Mouse (Mus musculus): ENCODE results near the gene Pex12. TPM values are rescaled to one million over a fixed set of nuclear protein-coding genes. Genes with fewer than 3 reads are reported as not detected.

Pex12 gene
- polyA plus RNA-seq, 1 experiment, result 11.8 TPM

DNA sequence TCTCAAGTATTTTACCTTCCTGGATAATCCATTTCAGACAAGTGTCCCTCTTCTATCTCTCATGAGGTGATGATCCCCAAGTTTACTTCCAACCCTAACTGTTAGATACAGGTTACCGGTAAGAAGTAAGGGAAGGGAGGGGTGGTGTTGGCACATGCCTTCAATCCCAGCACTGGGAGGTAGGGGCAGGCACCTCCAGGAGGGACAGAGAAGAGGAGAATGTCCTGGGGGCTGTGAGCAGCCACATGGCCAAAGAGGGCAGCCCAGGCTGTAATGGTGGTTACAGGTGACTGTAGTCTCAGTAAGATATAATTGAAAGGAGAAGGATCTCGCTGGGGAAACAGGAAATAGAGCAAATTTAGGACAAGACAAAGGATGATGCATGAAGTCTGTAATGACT is 20.3 kb downstream of the Pex12 start:
- no peak overlapping the region for H3K4me3 ChIP-seq (ENCODE audit: low read depth, low read length)

DNA sequence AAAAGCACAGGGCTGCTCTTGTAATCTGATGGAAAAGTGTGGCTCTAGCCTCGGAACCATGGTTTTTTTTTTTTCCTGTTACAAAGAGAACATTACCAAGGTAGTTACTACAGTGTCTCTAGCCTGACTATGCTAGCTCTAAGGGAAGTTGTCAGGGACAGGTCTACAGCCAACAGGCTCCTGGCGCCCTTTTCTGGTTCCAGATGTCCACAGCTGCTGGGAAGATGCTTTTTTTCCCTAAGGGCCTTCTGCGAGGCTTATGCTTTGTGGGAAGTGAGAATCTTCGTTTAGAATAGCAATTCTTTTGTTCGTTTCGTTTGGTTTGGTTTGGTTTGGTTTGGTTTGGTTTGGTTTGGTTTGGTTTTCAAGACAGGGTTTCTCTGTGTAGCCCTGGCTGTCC is 22.7 kb downstream of the Pex12 start:
- H3K9me3 ChIP-seq (replicated peaks; ENCODE audit: control insufficient read depth, insufficient read depth, low read length, poor library complexity, severe bottlenecking), result no peaks in the 10 kb centered on the region
- no peak overlapping the region for H3K27ac ChIP-seq (ENCODE audit: insufficient read depth, low read length)
- H3K4me3 ChIP-seq (ENCODE audit: low read depth, low read length), result no peak overlapping the region
- no peak overlapping the region for H3K9ac ChIP-seq (ENCODE audit: low read depth, poor library complexity, severe bottlenecking)
- H3K36me3 ChIP-seq (ENCODE audit: control insufficient read depth, insufficient read depth, low read length, poor library complexity, severe bottlenecking), result no peaks in the 10 kb centered on the region
- H3K27me3 ChIP-seq (ENCODE audit: control insufficient read depth, insufficient read depth, low read length, poor library complexity, severe bottlenecking), result no peaks in the 10 kb centered on the region; the same call in 1 of the 2 replicates
- TF ChIP-seq POLR2A (IDR thresholded peaks at IDR 0.05; ENCODE audit: insufficient read depth, low read length), result no peak
- TF ChIP-seq CTCF (IDR thresholded peaks at IDR 0.05; ENCODE audit: low read depth, low read length), result no peak
- no peak for TF ChIP-seq EP300 (IDR thresholded peaks at IDR 0.05; ENCODE audit: insufficient read depth, low read depth, low read length)
- no peaks in the 10 kb centered on the region for H3K4me1 ChIP-seq (ENCODE audit: control insufficient read depth, insufficient read depth, low read length)

More for the DNA sequence above, 20.3 kb downstream of the Pex12 start:
- no peak for TF ChIP-seq CTCF (IDR thresholded peaks at IDR 0.05; ENCODE audit: low read depth, low read length)
- no peak for TF ChIP-seq EP300 (IDR thresholded peaks at IDR 0.05; ENCODE audit: insufficient read depth, low read depth, low read length)
- Histone ChIP-seq H3K4me1 (ENCODE audit: control insufficient read depth, insufficient read depth, low read length) (no peaks in the 10 kb centered on the region), H3K9ac (ENCODE audit: low read depth, poor library complexity, severe bottlenecking) (no peak overlapping the region), H3K27me3 (ENCODE audit: control insufficient read depth, insufficient read depth, low read length, poor library complexity, severe bottlenecking) (no peaks in the 10 kb centered on the region; the same call in 1 of the 2 replicates), H3K36me3 (ENCODE audit: control insufficient read depth, insufficient read depth, low read length, poor library complexity, severe bottlenecking) (no peaks in the 10 kb centered on the region), H3K9me3 (replicated peaks; ENCODE audit: control insufficient read depth, insufficient read depth, low read length, poor library complexity, severe bottlenecking) (no peaks in the 10 kb centered on the region), H3K27ac (ENCODE audit: insufficient read depth, low read length) (no peak overlapping the region)

DNA sequence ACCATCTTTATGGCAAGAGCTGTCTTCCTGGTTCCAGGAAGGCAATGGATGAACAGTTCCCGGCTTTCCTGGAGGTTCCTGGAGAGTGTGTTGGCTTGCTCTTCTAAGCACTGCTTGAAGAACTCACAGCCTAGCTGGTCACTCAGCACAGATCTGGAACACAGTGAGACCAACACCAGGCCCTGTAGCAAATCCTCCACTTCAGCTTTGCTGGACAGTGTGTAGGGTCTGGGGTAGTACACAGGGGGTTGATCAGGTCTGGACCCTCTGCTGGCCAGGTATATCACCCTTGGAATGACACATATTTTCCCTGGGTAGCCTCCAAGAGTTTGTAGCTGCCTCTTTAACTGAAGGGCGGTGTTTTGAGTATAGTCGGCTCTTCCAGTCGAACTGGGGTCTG is 23.4 kb downstream of the Pex12 start:
- H3K4me1 ChIP-seq (ENCODE audit: control insufficient read depth, insufficient read depth, low read length), result no peaks in the 10 kb centered on the region
- TF ChIP-seq EP300 (IDR thresholded peaks at IDR 0.05; ENCODE audit: insufficient read depth, low read depth, low read length) (no peak), POLR2A (IDR thresholded peaks at IDR 0.05; ENCODE audit: insufficient read depth, low read length) (no peak), CTCF (IDR thresholded peaks at IDR 0.05; ENCODE audit: low read depth, low read length) (no peak)

DNA sequence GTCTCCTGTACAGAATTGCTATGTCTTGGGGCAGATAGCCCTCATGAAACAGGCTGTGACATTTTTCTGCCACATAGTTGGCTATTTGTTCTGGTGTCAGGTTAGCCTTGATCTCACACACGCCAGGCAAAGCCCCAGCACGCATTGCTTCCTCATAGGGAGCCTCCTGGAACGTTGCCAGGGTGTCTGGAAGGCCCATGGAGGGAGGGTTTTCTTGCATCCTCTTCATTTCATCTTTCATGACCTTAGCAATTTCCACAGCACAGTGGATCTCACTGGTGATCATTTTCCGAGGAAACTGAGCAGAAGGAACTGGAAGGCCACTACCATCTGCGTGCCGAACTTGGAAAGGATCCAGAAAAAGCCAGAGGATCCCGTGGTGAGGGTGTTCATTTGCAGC is 26.1 kb downstream of the Pex12 start:
- no peaks in the 10 kb centered on the region for H3K9me3 ChIP-seq (replicated peaks; ENCODE audit: control insufficient read depth, insufficient read depth, low read length, poor library complexity, severe bottlenecking)
- TF ChIP-seq POLR2A (IDR thresholded peaks at IDR 0.05; ENCODE audit: insufficient read depth, low read length), result no peak
- no peak for TF ChIP-seq EP300 (IDR thresholded peaks at IDR 0.05; ENCODE audit: insufficient read depth, low read depth, low read length)
- no peak for TF ChIP-seq CTCF (IDR thresholded peaks at IDR 0.05; ENCODE audit: low read depth, low read length)
- H3K4me1 ChIP-seq (ENCODE audit: control insufficient read depth, insufficient read depth, low read length), result no peaks in the 10 kb centered on the region
- H3K27ac ChIP-seq (ENCODE audit: insufficient read depth, low read length), result no peak overlapping the region
- no peaks in the 10 kb centered on the region; the same call in 1 of the 2 replicates for H3K27me3 ChIP-seq (ENCODE audit: control insufficient read depth, insufficient read depth, low read length, poor library complexity, severe bottlenecking)
- no peak overlapping the region for H3K9ac ChIP-seq (ENCODE audit: low read depth, poor library complexity, severe bottlenecking)
- no peak overlapping the region for H3K4me3 ChIP-seq (ENCODE audit: low read depth, low read length)
- H3K36me3 ChIP-seq (ENCODE audit: control insufficient read depth, insufficient read depth, low read length, poor library complexity, severe bottlenecking), result no peaks in the 10 kb centered on the region

More for the DNA sequence above, 23.4 kb downstream of the Pex12 start:
- H3K36me3 ChIP-seq (ENCODE audit: control insufficient read depth, insufficient read depth, low read length, poor library complexity, severe bottlenecking), result no peaks in the 10 kb centered on the region
- no peak overlapping the region for H3K9ac ChIP-seq (ENCODE audit: low read depth, poor library complexity, severe bottlenecking)
- H3K9me3 ChIP-seq (replicated peaks; ENCODE audit: control insufficient read depth, insufficient read depth, low read length, poor library complexity, severe bottlenecking), result no peaks in the 10 kb centered on the region
- no peak overlapping the region for H3K4me3 ChIP-seq (ENCODE audit: low read depth, low read length)
- H3K27me3 ChIP-seq (ENCODE audit: control insufficient read depth, insufficient read depth, low read length, poor library complexity, severe bottlenecking), result no peaks in the 10 kb centered on the region; the same call in 1 of the 2 replicates
- no peak overlapping the region for H3K27ac ChIP-seq (ENCODE audit: insufficient read depth, low read length)

DNA sequence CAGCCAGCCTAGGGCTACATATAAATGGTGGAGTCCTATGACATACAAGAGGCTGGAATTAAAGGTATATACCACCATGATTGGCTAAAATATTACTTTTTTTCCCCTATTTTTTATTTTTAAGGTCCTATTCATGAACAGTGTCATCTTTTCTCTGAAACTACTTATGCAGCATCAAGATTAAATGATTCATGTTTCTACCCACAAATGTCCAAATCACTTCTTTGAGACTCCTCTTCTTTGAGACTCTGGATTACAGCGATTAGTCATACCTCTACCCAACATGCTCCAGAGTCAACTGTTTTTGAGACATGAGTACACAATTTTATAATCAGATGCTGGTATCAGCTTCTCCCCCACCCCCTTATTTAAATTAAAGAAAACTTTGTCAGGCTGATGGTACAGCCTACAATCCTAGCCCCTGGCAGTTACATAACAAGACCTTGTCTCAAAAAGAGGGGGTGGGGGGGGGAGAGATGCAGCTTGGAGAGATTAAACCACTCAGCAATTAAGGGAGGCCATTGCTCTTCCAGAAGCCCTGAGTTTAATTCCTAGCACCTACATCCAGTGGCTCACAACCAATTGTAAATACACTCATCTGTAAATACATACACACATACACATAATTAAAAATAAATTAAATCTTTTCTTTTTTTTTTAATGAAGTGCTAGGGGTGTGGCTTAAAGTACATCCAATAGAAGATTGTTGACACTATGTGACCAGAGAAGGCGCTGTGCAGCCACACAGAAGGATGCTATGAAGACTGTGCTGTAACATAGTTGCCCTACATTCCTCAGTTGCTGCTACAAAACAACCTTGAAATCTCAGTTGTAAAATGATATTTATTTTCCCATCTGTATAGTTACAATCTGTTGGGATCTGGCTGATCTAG is 30.2 kb downstream of the Pex12 start:
- Histone ChIP-seq H3K4me1 (ENCODE audit: control insufficient read depth, insufficient read depth, low read length) (peaks cover 2% of the 10 kb centered on the region), H3K9me3 (replicated peaks; ENCODE audit: control insufficient read depth, insufficient read depth, low read length, poor library complexity, severe bottlenecking) (no peaks in the 10 kb centered on the region), H3K4me3 (ENCODE audit: low read depth, low read length) (no peak overlapping the region), H3K27me3 (ENCODE audit: control insufficient read depth, insufficient read depth, low read length, poor library complexity, severe bottlenecking) (no peaks in the 10 kb centered on the region), H3K36me3 (ENCODE audit: control insufficient read depth, insufficient read depth, low read length, poor library complexity, severe bottlenecking) (no peaks in the 10 kb centered on the region), H3K27ac (ENCODE audit: insufficient read depth, low read length) (no peak overlapping the region), H3K9ac (ENCODE audit: low read depth, poor library complexity, severe bottlenecking) (no peak overlapping the region)
- TF ChIP-seq CTCF (IDR thresholded peaks at IDR 0.05; ENCODE audit: low read depth, low read length) (no peak), EP300 (IDR thresholded peaks at IDR 0.05; ENCODE audit: insufficient read depth, low read depth, low read length) (no peak), POLR2A (IDR thresholded peaks at IDR 0.05; ENCODE audit: insufficient read depth, low read length) (no peak)

Measured in ES-Bruce4 (cell line).